In the genomic region with DNA sequence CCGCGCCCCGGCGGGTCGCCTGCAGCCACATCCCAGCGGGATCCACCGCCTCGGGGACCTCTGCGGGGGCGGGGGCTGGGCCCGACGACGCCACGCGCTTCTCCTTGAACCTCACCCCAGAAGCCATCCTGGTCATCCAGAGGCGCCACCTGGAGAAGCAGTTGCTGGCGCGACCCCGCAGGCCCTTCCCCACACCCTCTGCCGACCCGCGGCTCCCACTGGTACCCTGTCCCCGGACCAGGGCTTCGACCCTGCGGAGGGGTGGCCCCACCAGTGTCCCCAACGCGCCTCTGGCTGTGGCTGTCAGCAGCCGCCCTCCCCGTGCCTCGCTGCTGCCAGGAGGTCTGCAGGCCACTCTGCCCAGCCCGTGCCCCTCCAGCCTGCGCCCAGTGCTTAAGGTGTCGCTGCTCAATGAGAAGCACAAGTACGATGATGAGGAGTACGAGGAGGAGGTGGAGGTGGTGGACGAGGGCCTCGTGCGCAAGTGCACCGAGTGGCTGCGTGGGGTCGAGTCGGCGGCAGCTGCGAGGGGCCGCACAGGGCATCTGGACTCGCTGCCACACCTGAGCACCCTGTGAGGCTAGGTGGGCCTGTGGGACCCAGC, we compare ENCODE assay signal across 8 mouse cellular contexts. TPM values are rescaled to one million over a fixed set of nuclear protein-coding genes. Genes with fewer than 3 reads are reported as not detected.
DNase-seq lines count a peak whose midpoint lies in the region; ATAC-seq and TF ChIP-seq lines count a peak whose summit lies in the region.

No protein-coding gene starts in this region.

- peak; percentile 63 for ATAC-seq in kidney, postnatal 0 days (replicated peaks; ENCODE audit: low FRiP score, low read depth)
- ATAC-seq in forebrain, embryonic 14.5 days, result peak; percentile 27
- ATAC-seq in liver, embryonic 16.5 days (ENCODE audit: low read depth), result no peak
- no peak for ATAC-seq in monocyte, adult 5-6 weeks (replicated peaks; ENCODE audit: insufficient number of reproducible peaks, low FRiP score, low TSS enrichment, poor library complexity, severe bottlenecking)

- H3K4me3 ChIP-seq in kidney, postnatal 0 days (replicated peaks; ENCODE audit: low read depth, low read length), result peak overlapping the region; percentile 48
- peak overlapping the region; percentile 61 for H3K4me3 ChIP-seq in forebrain, embryonic 14.5 days (ENCODE audit: low read depth, low read length)
- H3K4me3 ChIP-seq in liver, embryonic 16.5 days (ENCODE audit: low read depth, low read length), result peak overlapping the region; percentile 40

- H3K9ac ChIP-seq in kidney, postnatal 0 days (ENCODE audit: low read depth, low read length), result peak overlapping the region; percentile 50
- H3K9ac ChIP-seq in forebrain, embryonic 14.5 days (ENCODE audit: low read length), result peak overlapping the region; percentile 89
- H3K9ac ChIP-seq in liver, embryonic 16.5 days (ENCODE audit: low read depth, low read length), result no peak overlapping the region

- peak overlapping the region; percentile 98 for H3K4me2 ChIP-seq in kidney, postnatal 0 days (ENCODE audit: low read length)
- H3K4me2 ChIP-seq in forebrain, embryonic 14.5 days (ENCODE audit: low read length), result peak overlapping the region; percentile 97
- peak overlapping the region; percentile 57 for H3K4me2 ChIP-seq in liver, embryonic 16.5 days (ENCODE audit: low read depth, low read length)

- no peak for TF ChIP-seq CTCF in kidney, postnatal 0 days (IDR thresholded peaks at IDR 0.05; ENCODE audit: low read depth)

- no peaks in the 10 kb centered on the region for H3K9me3 ChIP-seq in kidney, postnatal 0 days (replicated peaks; ENCODE audit: low read length)
- H3K9me3 ChIP-seq in forebrain, embryonic 14.5 days (replicated peaks; ENCODE audit: control insufficient read depth, low read length), result no peaks in the 10 kb centered on the region
- H3K9me3 ChIP-seq in liver, embryonic 16.5 days (replicated peaks; ENCODE audit: control insufficient read depth, low read length), result no peaks in the 10 kb centered on the region

- peaks cover 31% of the 10 kb centered on the region for H3K27me3 ChIP-seq in kidney, postnatal 0 days (ENCODE audit: insufficient read depth, low read length)
- H3K27me3 ChIP-seq in forebrain, embryonic 14.5 days (replicated peaks; ENCODE audit: control insufficient read depth, insufficient read depth, low read length), result peaks cover 5% of the 10 kb centered on the region; the same call in 1 of the 2 replicates
- H3K27me3 ChIP-seq in liver, embryonic 16.5 days (ENCODE audit: control insufficient read depth, insufficient read depth, low read depth, low read length), result peaks cover 44% of the 10 kb centered on the region

- intact Hi-C loops in gastrocnemius, postnatal 36 days (cut with DNase I), result no loop called here

- no peak overlapping the region for H3K27ac ChIP-seq in kidney, postnatal 0 days
- peak overlapping the region; percentile 86; the same call in 1 of the 2 replicates for H3K27ac ChIP-seq in forebrain, embryonic 14.5 days (ENCODE audit: low read depth, low read length)
- no peak overlapping the region for H3K27ac ChIP-seq in liver, embryonic 16.5 days (ENCODE audit: low read length)

- DNase-seq in kidney, postnatal 0 days (ENCODE audit: low spot score), result no peak
- no peak for DNase-seq in kidney, adult 8-10 months
- DNase-seq in cerebellum, postnatal 14 days, result peak; percentile 45 to 48
- DNase-seq in forebrain, embryonic 14.5 days (ENCODE audit: low spot score), result no peak
- no peak for DNase-seq in c-Kit-positive CD71-positive TER-119-positive erythroid progenitor cells, embryonic 14.5 days (ENCODE audit: low spot score)
- no peak for DNase-seq in gastrocnemius, postnatal 36 days

- peaks cover 14% of the 10 kb centered on the region for H3K4me1 ChIP-seq in kidney, postnatal 0 days (replicated peaks; ENCODE audit: insufficient read depth, low read length)
- H3K4me1 ChIP-seq in forebrain, embryonic 14.5 days (ENCODE audit: control insufficient read depth, insufficient read depth, low read length), result peaks cover 14% of the 10 kb centered on the region
- H3K4me1 ChIP-seq in liver, embryonic 16.5 days (ENCODE audit: control insufficient read depth, low read depth, low read length), result no peaks in the 10 kb centered on the region

- no peaks in the 10 kb centered on the region for H3K36me3 ChIP-seq in kidney, postnatal 0 days (ENCODE audit: insufficient read depth, low read length)
- no peaks in the 10 kb centered on the region for H3K36me3 ChIP-seq in forebrain, embryonic 14.5 days (ENCODE audit: control insufficient read depth, insufficient read depth, low read length)
- H3K36me3 ChIP-seq in liver, embryonic 16.5 days (ENCODE audit: control insufficient read depth, insufficient read depth), result no peaks in the 10 kb centered on the region

- WGBS in kidney, postnatal 0 days, result 13% methylated on average over 46 of the region's 46 CpGs
- 9% methylated on average over 43 of the region's 46 CpGs for WGBS in forebrain, embryonic 14.5 days
- 16% methylated on average over 46 of the region's 46 CpGs for WGBS in liver, embryonic 16.5 days (ENCODE audit: insufficient replicate concordance)

RNA-seq across cellular contexts. Expression of a gene that starts 4.2 kb away (rescaled TPM):
- polyA plus RNA-seq in kidney, postnatal 0 days (2015; fragmentation: Nextera tagmentation; extraction: Ambion mirVana), result 0.20 and 0.28 TPM in 2 replicates
- 9.7 and 10.8 TPM in 2 replicates for polyA plus RNA-seq in forebrain, embryonic 14.5 days (2014; fragmentation: Nextera tagmentation; extraction: Ambion mirVana)
- 0.07 TPM in 1 of 2 replicates, not detected in the other for polyA plus RNA-seq in liver, embryonic 16.5 days (2015; fragmentation: Nextera tagmentation; extraction: Ambion mirVana)
- 0.10 TPM in 1 of 3 replicates, not detected in the others for total RNA-seq in monocyte, adult 5-6 weeks (2017)
- total RNA-seq in gastrocnemius, postnatal 36 days (2021), result under 1 TPM in 1 of 2 experiments, not detected in 1; 0.07 TPM

RNA-seq across cellular contexts. Expression of a gene that starts 14.3 kb away (rescaled TPM):
- 0.46 and 0.50 TPM in 2 replicates for polyA plus RNA-seq in kidney, postnatal 0 days (2015; fragmentation: Nextera tagmentation; extraction: Ambion mirVana)
- 0.35 and 0.51 TPM in 2 replicates for polyA plus RNA-seq in forebrain, embryonic 14.5 days (2014; fragmentation: Nextera tagmentation; extraction: Ambion mirVana)
- not detected in 2 replicates for polyA plus RNA-seq in liver, embryonic 16.5 days (2015; fragmentation: Nextera tagmentation; extraction: Ambion mirVana)
- 0.39 TPM in 1 of 3 replicates, not detected in the others for total RNA-seq in monocyte, adult 5-6 weeks (2017)
- not detected for total RNA-seq in gastrocnemius, postnatal 36 days (2021)

RNA-seq across cellular contexts. Expression of a gene that starts 30.6 kb away (rescaled TPM):
- polyA plus RNA-seq in kidney, postnatal 0 days (2015; fragmentation: Nextera tagmentation; extraction: Ambion mirVana), result 93.3 and 102 TPM in 2 replicates
- 155 and 159 TPM in 2 replicates for polyA plus RNA-seq in forebrain, embryonic 14.5 days (2014; fragmentation: Nextera tagmentation; extraction: Ambion mirVana)
- 44.5 and 47.4 TPM in 2 replicates for polyA plus RNA-seq in liver, embryonic 16.5 days (2015; fragmentation: Nextera tagmentation; extraction: Ambion mirVana)
- 69.2 to 137 TPM (median 73.1 TPM) in 3 replicates for total RNA-seq in monocyte, adult 5-6 weeks (2017)
- total RNA-seq in gastrocnemius, postnatal 36 days (2021), result 1 to 10 TPM; 5.0 to 5.7 TPM

RNA-seq across cellular contexts. Expression of a gene that starts 58.8 kb away (rescaled TPM):
- 444 and 498 TPM in 2 replicates for polyA plus RNA-seq in kidney, postnatal 0 days (2015; fragmentation: Nextera tagmentation; extraction: Ambion mirVana)
- polyA plus RNA-seq in forebrain, embryonic 14.5 days (2014; fragmentation: Nextera tagmentation; extraction: Ambion mirVana), result 340 and 366 TPM in 2 replicates
- polyA plus RNA-seq in liver, embryonic 16.5 days (2015; fragmentation: Nextera tagmentation; extraction: Ambion mirVana), result 168 and 173 TPM in 2 replicates
- 48.2 to 112 TPM (median 78.5 TPM) in 3 replicates for total RNA-seq in monocyte, adult 5-6 weeks (2017)
- 100 to 1,000 TPM; 378 to 448 TPM for total RNA-seq in gastrocnemius, postnatal 36 days (2021)

Comparison
In these comparisons a context has a peak if more than half of its experiments do, and no peak if none do; other contexts are left out.
1. ATAC-seq: peak in kidney, postnatal 0 days (single experiment) and forebrain, embryonic 14.5 days (single experiment); none in liver, embryonic 16.5 days (single experiment) and monocyte, adult 5-6 weeks (single experiment).
2. DNase-seq: peak in cerebellum, postnatal 14 days (2 of 2); none in kidney, postnatal 0 days (single experiment), kidney, adult 8-10 months (0 of 2), forebrain, embryonic 14.5 days (single experiment), c-Kit-positive CD71-positive TER-119-positive erythroid progenitor cells, embryonic 14.5 days (single experiment) and gastrocnemius, postnatal 36 days (0 of 2).
3. Peak in every context shown above with its lines, with median percentiles within 50 percentile points of each other: H3K4me2 ChIP-seq and H3K4me3 ChIP-seq.